Mouse (Mus musculus): ENCODE results near the gene Shank1. TPM values are rescaled to one million over a fixed set of nuclear protein-coding genes. Genes with fewer than 3 reads are reported as not detected.
"Not testable (repeated sequence)": the region's sequence is repeated elsewhere in the genome, so short reads cannot be mapped to it uniquely, and the experiment has no call there.

Shank1 gene
- polyA plus RNA-seq, 1 experiment = 0.10 TPM

GRCm38 (mm10) chr7:44281586-44281985, 28.5 kb upstream of the Shank1 start:
- Histone ChIP-seq H3K4me2 (ENCODE audit: low read depth) (no peak overlapping the region), H3K36me3 (ENCODE audit: control insufficient read depth, insufficient read depth) (no peaks in the 10 kb centered on the region), H3ac (ENCODE audit: control insufficient read depth, insufficient read length) (no peak overlapping the region), H3K79me2 (ENCODE audit: control insufficient read depth, insufficient read depth) (no peaks in the 10 kb centered on the region), H3K27me3 (ENCODE audit: control insufficient read depth, insufficient read depth, insufficient read length) (peaks cover 36% of the 10 kb centered on the region), H3K4me3 (no peak overlapping the region)
- TF ChIP-seq USF1 (IDR thresholded peaks at IDR 0.05; ENCODE audit: low read depth) (no peak), CEBPB (IDR thresholded peaks at IDR 0.05; ENCODE audit: insufficient read depth, poor library complexity, severe bottlenecking) (no peak), POLR2AphosphoS2 (IDR thresholded peaks at IDR 0.05; ENCODE audit: insufficient read length, low read depth) (no peak), TCF3 (IDR thresholded peaks at IDR 0.05; ENCODE audit: insufficient read length, low read depth) (no peak), POLR2A (IDR thresholded peaks at IDR 0.05; ENCODE audit: insufficient read length, low read depth) (no peak), MYOD1 (IDR thresholded peaks at IDR 0.05; ENCODE audit: control insufficient read depth in 1 of 3, insufficient read length in 2 of 3, low read depth in 2 of 3) (no peak), MAX (IDR thresholded peaks at IDR 0.05; ENCODE audit: low read depth) (no peak)

- TF ChIP-seq REST (IDR thresholded peaks at IDR 0.05; ENCODE audit: insufficient read depth, insufficient read length) (no peak), SRF (IDR thresholded peaks at IDR 0.05; ENCODE audit: control insufficient read depth, insufficient read length, low read depth) (no peak), MYOG (IDR thresholded peaks at IDR 0.05; ENCODE audit: control insufficient read depth in 1 of 3, insufficient read depth in 1 of 3, insufficient read length in 2 of 3, low read depth in 2 of 3) (no peak), USF1 (IDR thresholded peaks at IDR 0.05; ENCODE audit: low read depth) (no peak), TCF12 (IDR thresholded peaks at IDR 0.05; ENCODE audit: insufficient read depth, poor library complexity, severe bottlenecking) (no peak)
- H3K27me3 ChIP-seq (ENCODE audit: control insufficient read depth, insufficient read depth, insufficient read length) = peaks cover 22% of the 10 kb centered on the region
Observed at GRCm38 (mm10) chr7:44287760-44288159, 22.3 kb upstream of the Shank1 start.

GRCm38 (mm10) chr7:44290986-44291385, 19.1 kb upstream of the Shank1 start:
- TF ChIP-seq MYOD1 (IDR thresholded peaks at IDR 0.05; ENCODE audit: control insufficient read depth in 1 of 3, insufficient read length in 2 of 3, low read depth in 2 of 3) (no peak), SRF (IDR thresholded peaks at IDR 0.05; ENCODE audit: control insufficient read depth, insufficient read length, low read depth) (no peak), CEBPB (IDR thresholded peaks at IDR 0.05; ENCODE audit: insufficient read depth, poor library complexity, severe bottlenecking) (no peak), MYOG (IDR thresholded peaks at IDR 0.05; ENCODE audit: control insufficient read depth in 1 of 3, insufficient read depth in 1 of 3, insufficient read length in 2 of 3, low read depth in 2 of 3) (no peak), POLR2A (IDR thresholded peaks at IDR 0.05; ENCODE audit: insufficient read length, low read depth) (no peak), TCF3 (IDR thresholded peaks at IDR 0.05; ENCODE audit: insufficient read length, low read depth) (no peak)

More at GRCm38 (mm10) chr7:44287760-44288159, 22.3 kb upstream of the Shank1 start:
- Histone ChIP-seq H3K4me2 (ENCODE audit: low read depth) (no peak overlapping the region), H3K4me3 (no peak overlapping the region), H3K79me2 (ENCODE audit: control insufficient read depth, insufficient read depth) (no peaks in the 10 kb centered on the region), H3ac (ENCODE audit: control insufficient read depth, insufficient read length) (no peak overlapping the region), H3K36me3 (ENCODE audit: control insufficient read depth, insufficient read depth) (no peaks in the 10 kb centered on the region)

GRCm38 (mm10) chr7:44291418-44291817, 18.6 kb upstream of the Shank1 start:
- Histone ChIP-seq H3ac (ENCODE audit: control insufficient read depth, insufficient read length) (no peak overlapping the region), H3K4me3 (no peak overlapping the region), H3K4me2 (ENCODE audit: low read depth) (no peak overlapping the region), H3K79me2 (ENCODE audit: control insufficient read depth, insufficient read depth) (no peaks in the 10 kb centered on the region), H3K36me3 (ENCODE audit: control insufficient read depth, insufficient read depth) (no peaks in the 10 kb centered on the region), H3K27me3 (ENCODE audit: control insufficient read depth, insufficient read depth, insufficient read length) (peaks cover 12% of the 10 kb centered on the region)
- TF ChIP-seq TCF3 (IDR thresholded peaks at IDR 0.05; ENCODE audit: insufficient read length, low read depth) = no peak
- no peak for TF ChIP-seq POLR2AphosphoS2 (IDR thresholded peaks at IDR 0.05; ENCODE audit: insufficient read length, low read depth)
- no peak for TF ChIP-seq CEBPB (IDR thresholded peaks at IDR 0.05; ENCODE audit: insufficient read depth, poor library complexity, severe bottlenecking)
- no peak for TF ChIP-seq POLR2A (IDR thresholded peaks at IDR 0.05; ENCODE audit: insufficient read length, low read depth)
- no peak for TF ChIP-seq MYOD1 (IDR thresholded peaks at IDR 0.05; ENCODE audit: control insufficient read depth in 1 of 3, insufficient read length in 2 of 3, low read depth in 2 of 3)
- no peak for TF ChIP-seq SRF (IDR thresholded peaks at IDR 0.05; ENCODE audit: control insufficient read depth, insufficient read length, low read depth)
- no peak for TF ChIP-seq E2F4 (IDR thresholded peaks at IDR 0.05; ENCODE audit: insufficient read depth)
- no peak for TF ChIP-seq MYOG (IDR thresholded peaks at IDR 0.05; ENCODE audit: control insufficient read depth in 1 of 3, insufficient read depth in 1 of 3, insufficient read length in 2 of 3, low read depth in 2 of 3)
- TF ChIP-seq REST (IDR thresholded peaks at IDR 0.05; ENCODE audit: insufficient read depth, insufficient read length) = no peak
- no peak for TF ChIP-seq TCF12 (IDR thresholded peaks at IDR 0.05; ENCODE audit: insufficient read depth, poor library complexity, severe bottlenecking)
- TF ChIP-seq MAX (IDR thresholded peaks at IDR 0.05; ENCODE audit: low read depth) = no peak
- TF ChIP-seq USF1 (IDR thresholded peaks at IDR 0.05; ENCODE audit: low read depth) = no peak

More at GRCm38 (mm10) chr7:44290986-44291385, 19.1 kb upstream of the Shank1 start:
- Histone ChIP-seq H3K4me2 (ENCODE audit: low read depth) (no peak overlapping the region), H3K79me2 (ENCODE audit: control insufficient read depth, insufficient read depth) (no peaks in the 10 kb centered on the region), H3ac (ENCODE audit: control insufficient read depth, insufficient read length) (no peak overlapping the region), H3K36me3 (ENCODE audit: control insufficient read depth, insufficient read depth) (no peaks in the 10 kb centered on the region), H3K4me3 (no peak overlapping the region), H3K27me3 (ENCODE audit: control insufficient read depth, insufficient read depth, insufficient read length) (peaks cover 12% of the 10 kb centered on the region)

GRCm38 (mm10) chr7:44297501-44297900, 12.6 kb upstream of the Shank1 start:
- not testable (repeated sequence) for H3K79me2 ChIP-seq (ENCODE audit: control insufficient read depth, insufficient read depth); H3K27me3 ChIP-seq (ENCODE audit: control insufficient read depth, insufficient read depth, insufficient read length); H3ac ChIP-seq (ENCODE audit: control insufficient read depth, insufficient read length); H3K36me3 ChIP-seq (ENCODE audit: control insufficient read depth, insufficient read depth); H3K4me2 ChIP-seq (ENCODE audit: low read depth); H3K4me3 ChIP-seq
